Mouse (Mus musculus) heart, adult 8-10 months (tissue): ENCODE results near the gene Tcf21. TPM values are rescaled to one million over a fixed set of nuclear protein-coding genes. Genes with fewer than 3 reads are reported as not detected.
A peak's percentile ranks its signal among the peaks of the same experiment; 100 is the strongest.

ENCODE experiments used
- DNase-seq: peaks from one replicate; pipeline ENCODE4 v3.0.0; 2022; ENCODE audit warnings: low spot score
- total RNA-seq, 4 experiments: library from RNA; stranded (reverse); gene quantifications; 2 replicates each; pipeline ENCODE4 v1.2.4; 2022

Tcf21 gene
- 10 to 100 TPM in 1 of 4 experiments, 1 to 10 TPM in 3; 8.2 to 11.1 (median 9.0) TPM for total RNA-seq

GRCm38 (mm10) chr10:22819871-22820590 is at the start of gene Tcf21:
Gene Tcf21, minus strand, starts transcription at chr10:22820174.
- peak; percentile 78 for DNase-seq

- no peak for DNase-seq
Measured at GRCm38 (mm10) chr10:22868386-22868918, 48.5 kb upstream of the Tcf21 start.

- DNase-seq: no peak
Measured at GRCm38 (mm10) chr10:22867210-22867609, 47.2 kb upstream of the Tcf21 start.

- DNase-seq: no peak
Measured at GRCm38 (mm10) chr10:22858111-22858510, 38.1 kb upstream of the Tcf21 start.

- no peak for DNase-seq
Measured at GRCm38 (mm10) chr10:22854330-22854729, 34.4 kb upstream of the Tcf21 start.

GRCm38 (mm10) chr10:22845351-22845750 is 25.4 kb upstream of the Tcf21 start:
- DNase-seq: no peak

- DNase-seq: no peak
Measured at GRCm38 (mm10) chr10:22844731-22845130, 24.8 kb upstream of the Tcf21 start.

GRCm38 (mm10) chr10:22843440-22844361 is 23.7 kb upstream of the Tcf21 start:
- no peak for DNase-seq

GRCm38 (mm10) chr10:22842781-22843439 is 22.9 kb upstream of the Tcf21 start:
- no peak for DNase-seq

- no peak for DNase-seq
Measured at GRCm38 (mm10) chr10:22842113-22842512, 22.1 kb upstream of the Tcf21 start.

- DNase-seq: no peak
Measured at GRCm38 (mm10) chr10:22826244-22826643, 6.3 kb upstream of the Tcf21 start.

- no peak for DNase-seq
Measured at GRCm38 (mm10) chr10:22822896-22823295, 2.9 kb upstream of the Tcf21 start.

GRCm38 (mm10) chr10:22822486-22822885 is 2.5 kb upstream of the Tcf21 start:
- no peak for DNase-seq

- DNase-seq: no peak
Measured at GRCm38 (mm10) chr10:22821709-22822108, 1.7 kb upstream of the Tcf21 start.

GRCm38 (mm10) chr10:22821267-22821666 is 1.3 kb upstream of the Tcf21 start:
- no peak for DNase-seq

GRCm38 (mm10) chr10:22820841-22821240 is 867 bp upstream of the Tcf21 start:
- no peak for DNase-seq

- no peak for DNase-seq
Measured at GRCm38 (mm10) chr10:22819239-22819870, 619 bp downstream of the Tcf21 start.

GRCm38 (mm10) chr10:22818600-22819238 is 1.3 kb downstream of the Tcf21 start:
- no peak for DNase-seq

- DNase-seq: no peak
Measured at GRCm38 (mm10) chr10:22817976-22818375, 2.0 kb downstream of the Tcf21 start.

GRCm38 (mm10) chr10:22817561-22817960 is 2.4 kb downstream of the Tcf21 start:
- no peak for DNase-seq

- DNase-seq: no peak
Measured at GRCm38 (mm10) chr10:22816237-22816762, 3.7 kb downstream of the Tcf21 start.
